Mouse (Mus musculus) liver, adult 2 months (tissue): ENCODE data around the gene Fn1.

Experiments
- CTCF ChIP-seq: fragments of 200-500 bp; IDR thresholded peaks from 2 replicates; pipeline ENCODE4 v1.5.1; 2011; ENCODE audit warnings: low read depth, low read length, control low read depth
- POLR2A ChIP-seq: fragments of 200-500 bp; IDR thresholded peaks from 2 replicates; pipeline ENCODE4 v1.6.1; 2011; ENCODE audit warnings: low read length, control low read depth; ENCODE audit not compliant: insufficient read depth; ENCODE audit errors: extremely low read depth

DNA sequence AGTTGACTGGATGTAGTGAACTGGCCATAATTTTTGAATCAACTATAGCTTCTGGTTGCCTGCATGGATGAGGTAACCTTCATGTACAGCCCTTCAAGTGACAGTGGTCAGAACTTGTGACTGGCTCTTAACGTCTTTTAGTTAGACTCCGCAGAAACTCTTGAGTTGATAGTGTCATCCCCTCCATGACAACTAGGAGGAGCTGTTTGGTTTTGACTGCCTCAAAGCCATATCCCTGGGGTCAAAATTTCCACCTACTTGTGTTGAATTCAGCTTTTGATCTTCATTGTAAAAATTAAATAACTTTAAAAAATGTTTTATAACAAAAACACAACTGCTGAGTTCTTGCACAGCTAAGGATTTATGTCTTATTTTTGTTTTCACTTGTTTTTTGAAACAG lies 22.4 kb upstream of the Fn1 start:
- peak; percentile 27; the same call in 1 of the 2 replicates for TF ChIP-seq CTCF
- no peak for TF ChIP-seq POLR2A
